Mouse (Mus musculus) bone marrow macrophage, adult 2 months (primary cell): ENCODE results near the gene Itgad. TPM values are rescaled to one million over a fixed set of nuclear protein-coding genes. Genes with fewer than 3 reads are reported as not detected.
"Not testable (repeated sequence)": the region's sequence is repeated elsewhere in the genome, so short reads cannot be mapped to it uniquely, and the experiment has no call there.

Experiments
- H3K27ac ChIP-seq: 2 replicates; pipeline ENCODE4 v1.5.1; 2012; ENCODE audit warnings: low read depth, low read length; ENCODE audit not compliant: insufficient read depth
- H3K4me1 ChIP-seq: 2 replicates; pipeline ENCODE4 v1.6.1; 2012; ENCODE audit warnings: low read length; ENCODE audit not compliant: control insufficient read depth, insufficient read depth
- H3K4me3 ChIP-seq: 2 replicates; pipeline ENCODE4 v1.5.1; 2012; ENCODE audit warnings: mild to moderate bottlenecking, low read length, moderate library complexity; ENCODE audit not compliant: insufficient read depth
- CTCF ChIP-seq: IDR thresholded peaks from 2 replicates; pipeline ENCODE4 v1.5.1; 2012; ENCODE audit warnings: low read depth, mild to moderate bottlenecking, low read length, moderate library complexity
- POLR2A ChIP-seq: IDR thresholded peaks from 2 replicates; pipeline ENCODE4 v1.6.1; 2012; ENCODE audit warnings: mild to moderate bottlenecking, low read depth, low read length, borderline replicate concordance
- polyA plus RNA-seq: library from polyadenylated mRNA; stranded (reverse); fragments of >200 nt; gene quantifications from 2 replicates; pipeline ENCODE4 v1.2.4, GENCODE M21; 2012; ENCODE audit not compliant: missing spikeins, insufficient read depth, insufficient read length

Gene Itgad
- polyA plus RNA-seq, 1 experiment, result 0.52 TPM

DNA sequence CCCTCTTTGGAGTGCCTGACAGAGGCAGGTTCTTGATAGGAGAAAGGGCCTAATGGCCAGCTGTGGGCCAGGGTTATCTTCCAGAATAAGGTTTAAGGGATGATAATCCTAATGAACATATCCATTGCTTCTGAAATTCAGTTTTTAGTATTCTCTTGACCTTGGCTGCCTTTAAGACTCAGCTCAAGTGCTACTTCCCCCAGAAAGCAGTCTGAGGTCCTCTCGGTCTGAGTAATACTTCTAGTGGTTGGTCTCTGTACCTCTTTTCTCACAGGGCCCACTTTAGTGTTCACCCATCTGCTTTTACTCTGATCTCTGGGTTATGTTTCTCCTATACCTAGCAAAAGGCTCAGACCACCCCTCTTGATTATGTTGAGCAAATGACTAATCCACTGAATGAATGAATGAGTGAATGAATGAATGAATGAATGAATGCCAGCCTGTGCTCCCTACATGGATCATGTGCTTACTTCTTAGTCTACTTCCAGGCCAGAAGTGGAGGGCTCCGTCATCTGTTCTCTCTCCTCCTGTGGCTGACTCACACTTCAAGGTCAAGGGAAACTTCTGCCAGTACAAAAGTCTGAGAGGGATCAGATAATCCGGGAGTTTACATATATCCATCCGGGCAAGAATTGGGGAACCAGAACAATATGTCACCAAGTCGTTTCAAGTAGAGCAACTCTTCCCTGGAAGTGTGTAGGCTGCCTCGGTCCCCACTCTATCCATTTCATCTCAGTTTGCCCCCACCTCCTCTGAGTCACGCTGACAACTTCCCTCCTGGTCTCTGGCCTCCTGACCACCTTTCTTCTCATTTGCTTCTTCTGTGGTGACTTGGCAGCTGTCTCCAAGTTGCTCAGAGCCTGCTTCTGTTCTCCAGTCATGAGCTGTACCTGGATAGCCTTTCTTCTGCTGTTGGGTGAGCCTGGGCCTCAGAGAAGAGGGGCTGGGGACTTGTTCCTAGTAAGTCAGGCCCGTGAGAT is 25.1 kb upstream of the Itgad start, which contains the start of gene Itgax:
Gene Itgax (plus strand): TSS at position 807 of the 980 bp plus-strand sequence.
- Histone ChIP-seq H3K4me3 (no peak within 1 kb of the TSS), H3K4me1 (peaks cover 48% of the 10 kb centered on the region), H3K27ac (no peak within 1 kb of the TSS)
- TF ChIP-seq POLR2A, result no peak
- TF ChIP-seq CTCF, result no peak

DNA sequence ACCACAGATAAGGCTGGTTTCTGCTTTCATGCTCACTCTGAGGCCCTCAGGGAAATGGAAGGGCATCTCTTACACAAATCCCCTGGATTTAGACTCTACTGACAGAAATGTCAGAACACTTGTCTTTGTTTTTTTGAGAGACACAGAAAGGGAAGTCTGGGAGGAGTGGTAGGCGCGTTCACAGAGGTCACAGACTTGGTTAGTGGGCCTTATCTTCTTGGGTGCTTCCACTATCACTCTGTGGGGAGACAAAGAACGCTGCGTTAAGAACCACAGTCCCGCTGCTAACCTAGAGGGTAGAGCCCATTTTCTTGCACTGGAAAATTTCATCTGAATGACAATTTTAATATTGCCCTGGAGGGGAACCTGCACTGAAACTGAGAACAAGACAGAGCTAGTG is 22.0 kb upstream of the Itgad start:
- H3K4me3 ChIP-seq, result no peak overlapping the region
- no peak for TF ChIP-seq POLR2A
- TF ChIP-seq CTCF, result no peak
- H3K4me1 ChIP-seq, result peaks cover 59% of the 10 kb centered on the region
- H3K27ac ChIP-seq, result no peak overlapping the region

DNA sequence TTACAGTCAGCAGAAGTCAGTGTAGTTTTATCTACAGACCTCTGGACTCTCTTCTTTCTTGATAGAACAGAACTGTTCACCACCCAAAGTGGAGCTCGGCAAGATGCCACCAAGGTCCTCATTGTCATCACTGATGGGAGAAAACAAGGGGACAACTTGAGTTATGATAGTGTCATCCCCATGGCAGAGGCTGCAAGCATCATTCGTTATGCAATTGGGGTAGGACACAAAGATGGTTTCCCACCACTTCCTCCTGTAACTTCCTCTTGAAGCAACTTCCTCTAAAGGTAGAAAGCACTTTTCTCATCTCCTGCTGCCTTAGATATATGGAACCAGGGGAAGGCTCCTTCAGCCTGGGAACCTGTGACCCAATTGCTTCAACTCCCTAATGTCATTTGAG is 20.6 kb upstream of the Itgad start:
- H3K4me3 ChIP-seq, result no peak overlapping the region
- TF ChIP-seq CTCF, result no peak
- no peak for TF ChIP-seq POLR2A
- H3K27ac ChIP-seq, result no peak overlapping the region

DNA sequence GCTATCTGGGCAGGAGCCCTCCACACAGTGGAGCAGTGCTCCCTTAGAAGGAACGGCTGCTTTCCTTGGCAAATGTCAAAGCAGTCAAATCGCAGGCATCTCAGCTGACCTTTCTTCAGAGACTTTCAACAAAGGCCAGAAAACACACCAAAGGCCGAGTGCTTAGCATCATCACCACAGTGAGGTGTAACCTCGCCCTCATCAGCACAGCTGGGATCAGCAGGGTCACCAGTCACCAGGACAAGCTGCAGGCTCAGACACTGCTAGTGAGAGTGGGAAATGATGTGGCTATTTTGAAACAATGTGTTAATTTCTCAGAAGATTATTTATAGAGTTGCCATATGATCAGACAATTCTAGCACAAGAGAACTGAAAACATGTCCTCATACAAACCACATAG is 17.2 kb upstream of the Itgad start:
- Histone ChIP-seq H3K4me1 (peaks cover 55% of the 10 kb centered on the region), H3K27ac (no peak overlapping the region), H3K4me3 (no peak overlapping the region)
- no peak for TF ChIP-seq CTCF
- no peak for TF ChIP-seq POLR2A

More for the DNA sequence above, 20.6 kb upstream of the Itgad start:
- peaks cover 57% of the 10 kb centered on the region for H3K4me1 ChIP-seq

DNA sequence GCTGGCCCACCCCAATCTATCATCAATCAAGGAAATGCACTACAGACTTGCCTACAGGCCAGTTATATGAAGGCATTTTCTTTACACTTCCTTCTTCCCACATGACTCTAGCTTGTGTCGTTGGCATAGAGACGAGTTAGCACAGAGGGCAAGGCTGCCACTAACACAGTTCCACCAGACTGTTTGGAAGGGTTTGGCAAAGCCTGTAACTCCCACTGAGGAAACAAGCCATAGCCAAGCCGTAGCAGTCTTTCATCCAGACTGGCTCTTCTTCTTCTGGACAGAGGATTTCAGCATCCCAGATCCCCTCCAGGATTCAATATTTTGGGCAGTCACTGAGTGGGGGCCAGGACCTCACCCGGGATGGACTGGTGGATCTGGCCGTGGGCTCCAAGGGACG is 14.6 kb upstream of the Itgad start:
- H3K4me1 ChIP-seq, result peaks cover 29% of the 10 kb centered on the region
- H3K27ac ChIP-seq, result no peak overlapping the region
- no peak overlapping the region for H3K4me3 ChIP-seq
- TF ChIP-seq POLR2A (no peak), CTCF (no peak)

DNA sequence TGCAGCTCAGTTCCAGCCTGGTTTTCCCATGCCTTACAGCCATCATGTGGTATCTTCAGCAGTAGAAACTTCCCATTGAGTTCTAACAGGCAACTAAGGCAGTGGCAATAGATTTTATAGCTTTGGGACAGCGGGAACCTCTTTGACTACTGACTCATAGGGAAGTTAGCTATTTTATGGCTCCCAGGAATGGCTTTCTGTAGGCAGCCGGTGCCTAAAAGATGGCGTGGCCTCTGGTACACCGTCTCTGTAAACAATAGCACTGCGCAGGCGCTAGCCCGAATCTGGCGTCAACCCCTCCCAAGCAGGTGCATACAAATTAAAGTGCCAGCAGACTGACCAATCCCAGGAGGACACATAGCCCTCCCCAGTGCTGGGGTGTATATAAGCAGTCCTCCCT is 3.2 kb upstream of the Itgad start:
- Histone ChIP-seq H3K4me1 (no peaks in the 10 kb centered on the region), H3K27ac (no peak overlapping the region)
- TF ChIP-seq POLR2A (no peak), CTCF (no peak)

DNA sequence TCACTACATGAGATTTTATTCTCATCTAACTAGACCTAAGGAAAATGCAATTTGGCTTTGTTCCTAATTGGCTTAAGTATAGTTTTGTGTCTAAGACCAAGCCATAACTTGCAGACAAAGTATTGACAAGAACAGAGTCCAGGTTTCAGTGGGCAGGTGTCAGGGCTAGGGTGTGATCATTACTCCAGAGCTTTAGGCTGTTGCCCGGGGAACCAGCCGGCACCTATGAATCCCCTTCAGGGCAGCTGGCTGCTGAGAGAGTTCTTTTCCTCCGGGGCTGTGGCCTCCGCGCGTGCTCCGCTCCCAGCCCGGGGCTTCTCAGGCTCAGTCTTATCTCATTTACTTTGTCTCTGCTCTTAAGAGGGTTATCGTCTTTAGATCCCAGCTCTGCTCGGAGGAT is 748 bp downstream of the Itgad start:
- H3K4me3 ChIP-seq, result no peak overlapping the region
- H3K27ac ChIP-seq, result no peak overlapping the region
- no peak for TF ChIP-seq CTCF
- TF ChIP-seq POLR2A, result no peak
- H3K4me1 ChIP-seq, result no peaks in the 10 kb centered on the region

More for the DNA sequence above, 3.2 kb upstream of the Itgad start:
- H3K4me3 ChIP-seq, result no peak overlapping the region

DNA sequence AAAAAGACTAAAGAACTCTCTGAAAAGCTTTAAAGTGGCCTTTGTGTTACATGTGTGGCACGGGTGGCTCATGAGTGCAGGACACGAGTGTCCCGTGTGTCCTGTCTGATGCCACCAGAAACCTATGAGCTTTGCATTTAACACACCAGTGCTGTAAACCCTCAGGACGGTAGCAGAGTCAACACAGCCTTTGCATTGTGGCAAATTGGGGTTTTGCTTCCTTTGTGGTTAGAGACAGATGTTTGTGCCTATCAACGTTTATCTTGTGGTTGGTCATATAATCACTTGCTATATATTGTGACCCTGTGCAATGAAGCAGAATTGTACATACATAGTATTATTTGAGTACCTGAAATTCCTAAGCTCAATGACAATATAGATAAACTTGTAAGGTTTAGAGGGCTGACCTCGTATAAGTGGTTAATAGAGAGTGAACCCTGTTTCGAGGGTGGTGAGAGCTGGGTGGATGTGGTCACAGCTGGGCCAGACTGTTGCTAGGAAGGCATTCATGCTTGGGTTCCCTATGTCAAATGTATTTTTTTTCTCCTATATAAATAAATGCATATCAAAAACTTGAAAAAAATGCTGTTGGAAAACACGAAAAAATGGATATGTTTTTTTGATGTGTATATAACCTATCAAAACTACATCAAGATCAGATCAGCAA is 4.6 kb downstream of the Itgad start:
- not testable (repeated sequence) for H3K27ac ChIP-seq, H3K4me1 ChIP-seq, H3K4me3 ChIP-seq

DNA sequence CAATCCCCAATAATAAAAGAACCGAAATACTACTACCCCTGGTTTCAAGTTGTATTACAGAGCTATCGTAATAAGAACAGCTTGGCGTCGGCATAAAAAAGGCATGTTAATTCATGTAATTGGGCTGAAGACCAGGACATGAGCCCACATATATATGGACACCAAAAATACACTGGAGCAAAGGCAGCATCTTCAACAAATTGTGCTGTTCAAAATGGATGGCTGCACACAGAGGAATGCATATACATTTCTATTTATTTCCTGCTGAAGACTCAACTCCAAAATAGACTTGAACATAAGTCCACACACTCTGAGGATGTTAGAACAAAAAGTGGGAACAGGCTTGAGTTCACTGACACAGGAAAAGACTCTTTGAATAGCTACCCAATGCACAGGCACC is 9.8 kb downstream of the Itgad start:
- TF ChIP-seq POLR2A, result no peak
- TF ChIP-seq CTCF, result no peak
- Histone ChIP-seq H3K4me3 (no peak overlapping the region), H3K4me1 (no peaks in the 10 kb centered on the region), H3K27ac (no peak overlapping the region)

DNA sequence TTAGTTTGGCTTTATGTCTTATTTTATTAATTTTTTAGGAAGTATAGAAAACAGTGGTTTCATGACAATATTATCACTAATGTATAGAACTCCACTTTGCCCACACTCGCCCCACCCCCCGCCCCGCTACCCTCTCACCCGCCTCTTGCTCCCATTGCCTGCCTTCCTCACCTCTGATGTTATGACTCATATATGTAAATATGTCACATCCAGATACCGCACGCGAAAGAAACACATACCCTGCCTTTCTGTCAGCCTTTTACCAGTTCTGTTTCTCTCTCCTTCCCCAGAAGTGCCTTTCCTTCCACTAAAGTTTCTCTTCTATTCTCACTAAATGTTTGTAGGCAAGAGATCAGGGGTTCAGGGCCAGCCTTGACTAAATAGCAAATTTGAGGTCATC is 12.2 kb downstream of the Itgad start:
- H3K4me1 ChIP-seq, result no peaks in the 10 kb centered on the region
- TF ChIP-seq CTCF (no peak), POLR2A (no peak)
- no peak overlapping the region for H3K27ac ChIP-seq
- no peak overlapping the region for H3K4me3 ChIP-seq
